Mouse (Mus musculus) induced T-regulatory cell, adult 2 months (primary cell): ENCODE results near the gene Exosc7.

Source experiments
- DNase-seq: peaks from one replicate; pipeline ENCODE4 v3.0.0-alpha.2; 2012; ENCODE audit warnings: low read depth

Gene Exosc7

DNA sequence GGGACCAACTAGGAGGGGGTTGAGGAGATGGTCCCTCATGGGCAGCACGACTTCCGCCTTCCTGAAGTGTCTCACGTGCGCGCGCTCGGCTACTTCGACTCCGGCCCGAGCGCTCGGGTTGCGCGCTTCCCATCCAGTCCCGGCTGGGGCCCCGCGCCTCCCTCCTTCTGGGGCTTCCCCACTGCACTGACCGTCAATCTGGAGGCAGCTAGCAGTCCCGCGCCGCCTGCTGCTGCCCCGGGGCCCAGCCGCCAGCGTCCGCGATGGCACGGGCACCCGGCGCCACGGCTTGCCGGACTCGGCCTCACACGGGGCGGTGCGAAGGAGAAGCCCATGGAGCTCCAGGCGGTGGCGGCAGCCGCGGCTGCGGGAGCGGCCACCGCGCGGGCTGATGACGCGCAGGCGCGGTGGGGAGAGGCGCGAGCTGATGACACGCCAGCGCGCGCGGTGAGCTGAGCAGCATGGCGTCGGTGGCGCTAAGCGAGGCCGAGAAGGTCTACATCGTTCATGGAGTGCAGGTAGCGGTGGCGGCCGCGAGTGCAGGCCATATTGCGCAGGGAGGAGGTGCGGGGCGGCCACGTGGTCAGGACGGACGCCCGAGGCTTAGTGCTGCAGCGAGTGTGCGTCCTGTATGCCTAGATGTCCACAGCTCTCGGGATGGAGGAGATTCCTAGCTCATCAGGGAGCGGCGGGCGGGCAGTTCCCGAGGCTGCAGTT is at the start of gene Exosc7, which contains the start of gene Zdhhc3:
Gene Exosc7, plus strand, starts transcription at position 411 of the 717 bp plus-strand sequence.
Gene Zdhhc3, minus strand, starts transcription at position 401 of the 717 bp plus-strand sequence.
- DNase-seq: peak; percentile 93

DNA sequence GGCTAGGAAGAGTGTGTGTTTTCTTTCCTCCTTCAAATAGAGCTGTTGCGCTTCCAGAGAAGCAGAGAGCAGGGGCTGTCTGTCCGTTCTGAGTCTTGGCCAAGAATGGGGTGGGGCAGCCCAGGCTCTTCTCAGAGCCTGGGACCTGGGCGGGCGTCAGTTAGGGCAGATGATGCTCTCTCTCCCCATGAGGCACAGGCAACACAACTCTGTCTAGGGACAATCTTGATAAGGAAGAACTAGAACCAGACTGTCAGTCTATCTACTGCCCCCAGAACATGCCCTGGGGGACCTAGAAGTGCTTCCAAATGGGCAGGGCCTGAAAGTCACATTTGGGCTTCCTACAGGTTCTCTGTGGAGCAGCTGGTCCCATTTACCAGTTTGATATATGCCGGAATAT is 33.9 kb upstream of the Exosc7 start:
- DNase-seq: no peak

DNA sequence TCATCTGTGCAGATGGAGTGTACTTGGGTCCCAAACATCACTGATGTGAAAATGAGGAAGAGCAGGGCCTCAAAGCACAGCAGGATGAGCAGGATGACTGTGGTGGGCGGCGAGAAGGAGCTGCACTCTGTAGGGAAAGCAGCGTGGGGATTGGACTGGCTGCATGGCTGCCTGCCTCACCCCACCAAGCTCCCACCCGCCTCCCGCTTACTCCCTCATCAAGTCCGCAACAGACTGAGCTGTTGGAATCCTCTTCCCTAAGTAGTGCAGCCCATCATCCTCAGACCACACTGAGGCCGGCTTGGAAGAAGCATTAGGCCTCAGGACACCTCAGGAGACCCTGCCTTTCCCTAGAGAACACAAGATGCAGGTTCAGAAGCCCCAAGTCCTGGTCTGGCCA is 32.7 kb upstream of the Exosc7 start:
- no peak for DNase-seq

DNA sequence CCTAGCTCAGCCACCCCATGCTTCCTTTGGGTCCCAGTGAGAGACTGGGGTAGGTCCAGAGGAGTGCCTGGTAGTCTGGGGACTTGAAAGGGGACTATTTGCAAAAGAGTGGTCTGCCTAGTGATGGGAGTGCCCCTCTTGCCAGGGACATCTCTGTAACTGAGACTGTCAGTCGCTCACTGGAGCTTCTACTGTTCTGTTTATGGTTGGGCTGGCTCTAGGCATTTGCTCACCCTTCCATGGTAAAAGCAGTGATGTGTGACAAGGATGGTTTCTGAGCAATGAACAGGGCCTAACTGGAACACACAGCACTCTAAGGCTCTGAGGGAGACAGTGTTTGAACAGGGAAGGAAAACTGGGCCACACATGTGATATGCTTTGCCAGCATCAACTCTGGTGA is 32.2 kb upstream of the Exosc7 start:
- DNase-seq: no peak

DNA sequence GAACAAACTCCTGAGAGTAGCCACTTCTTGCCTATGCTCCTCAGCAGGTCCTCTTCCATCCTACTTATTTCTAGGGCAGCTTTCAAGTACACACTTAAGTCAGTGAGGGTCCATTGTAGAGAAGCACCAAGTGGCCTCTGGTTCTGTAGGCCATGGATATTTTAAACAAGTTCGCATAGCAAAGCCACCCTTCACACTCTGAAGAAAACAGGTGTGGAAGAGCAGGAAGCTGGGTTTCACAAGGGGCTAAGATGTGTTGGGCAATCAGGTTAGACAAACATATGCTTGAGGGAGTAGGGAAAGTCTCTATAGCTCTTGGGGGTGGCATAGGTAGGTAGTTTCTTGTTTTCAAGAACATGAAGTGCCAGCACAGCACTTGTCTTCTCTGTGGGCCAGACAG is 27.6 kb upstream of the Exosc7 start:
- DNase-seq: no peak

DNA sequence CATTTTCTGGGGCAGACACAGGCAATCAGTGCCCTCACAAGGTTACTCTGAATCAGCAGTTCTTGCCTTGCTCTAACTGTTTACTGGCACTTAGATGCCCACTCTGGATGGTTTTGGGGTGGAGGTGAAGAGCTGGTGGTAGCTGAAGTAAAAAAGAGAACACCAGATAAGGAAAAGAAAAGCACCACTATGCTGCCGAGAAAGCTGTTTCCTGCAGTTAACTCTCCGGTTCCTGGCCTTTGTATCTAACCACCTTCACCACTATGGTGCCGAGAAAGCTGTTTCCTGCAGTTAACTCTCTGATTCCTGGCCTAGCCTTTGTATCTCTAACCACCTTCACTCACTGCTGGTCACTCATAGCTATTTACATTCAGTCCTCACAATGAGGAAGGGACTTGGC is 25.5 kb upstream of the Exosc7 start:
- no peak for DNase-seq

DNA sequence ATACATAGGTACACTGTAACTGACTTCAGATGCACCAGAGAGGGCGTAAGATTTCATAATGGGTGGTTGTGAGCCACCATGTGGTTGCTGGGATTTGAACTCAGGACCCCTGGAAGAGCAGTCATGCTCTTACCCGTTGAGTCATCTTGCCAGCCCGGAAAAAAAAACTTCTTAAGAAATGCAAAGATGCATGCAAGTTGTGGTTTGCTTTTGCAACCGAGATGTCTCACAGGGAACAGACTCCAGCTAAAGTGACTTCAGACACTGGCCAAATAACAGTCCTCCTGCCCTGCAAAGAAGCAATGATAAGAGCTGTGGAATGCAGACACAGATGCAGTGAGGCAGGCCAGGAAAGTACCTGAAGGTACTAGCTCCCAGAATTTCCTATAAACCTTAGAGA is 22.2 kb upstream of the Exosc7 start:
- DNase-seq: no peak

DNA sequence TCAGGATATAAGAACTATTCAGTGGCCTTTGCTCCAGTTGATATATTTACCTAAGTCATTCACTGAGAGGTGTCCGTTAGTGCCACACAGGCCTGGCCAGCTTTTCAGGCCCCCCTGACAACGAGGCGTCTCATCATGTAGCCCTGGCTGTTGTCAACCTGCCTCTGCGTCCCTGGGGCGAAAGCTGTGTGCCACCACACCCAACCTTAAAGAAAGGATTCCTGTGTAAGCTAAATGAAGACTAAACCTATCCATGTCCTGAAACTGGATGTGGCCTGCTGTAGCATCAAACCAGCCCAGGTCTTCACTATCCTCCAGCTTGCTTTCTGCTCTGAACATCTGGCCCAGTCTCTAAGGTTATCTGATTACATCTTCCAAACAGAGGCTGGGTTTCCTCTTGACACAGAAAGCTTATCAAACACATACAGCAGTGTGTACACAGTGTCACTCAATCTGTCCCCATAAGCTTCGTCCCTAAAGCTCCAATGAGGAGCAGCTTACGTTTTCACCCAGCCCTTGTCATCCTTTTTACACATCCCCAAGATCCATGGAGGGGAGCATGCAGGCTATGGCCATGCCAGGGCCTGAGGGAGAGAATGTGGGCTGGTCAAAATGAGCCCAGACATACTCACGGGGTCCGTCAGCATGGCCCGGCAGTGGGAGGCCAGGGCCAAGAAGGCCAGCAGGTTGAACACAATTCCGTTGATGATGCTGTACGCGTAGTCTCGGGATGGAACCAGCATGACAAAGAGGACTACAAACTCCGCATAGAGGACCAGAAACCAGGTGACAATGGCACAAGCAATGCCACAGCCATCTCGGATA is 13.2 kb upstream of the Exosc7 start:
- DNase-seq: no peak

DNA sequence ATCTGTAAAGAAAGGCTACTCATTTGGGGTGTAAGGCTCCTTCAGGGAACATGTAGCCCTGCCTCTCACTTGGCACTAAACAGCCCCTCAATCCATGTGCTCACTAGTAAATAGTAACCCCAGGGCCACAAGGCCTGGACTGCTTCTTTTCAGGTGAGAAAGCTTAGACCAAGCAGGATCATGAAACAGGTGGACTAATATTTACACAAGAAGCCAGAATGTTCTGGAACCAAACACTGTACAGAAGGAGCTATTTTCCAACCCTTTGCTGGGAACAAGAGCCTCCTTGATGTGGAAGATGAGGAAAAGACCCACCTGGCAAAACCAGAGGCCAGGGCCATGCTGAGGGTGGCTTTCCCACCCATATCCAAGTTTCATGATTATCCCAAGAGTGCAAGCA is 9.6 kb upstream of the Exosc7 start:
- no peak for DNase-seq

DNA sequence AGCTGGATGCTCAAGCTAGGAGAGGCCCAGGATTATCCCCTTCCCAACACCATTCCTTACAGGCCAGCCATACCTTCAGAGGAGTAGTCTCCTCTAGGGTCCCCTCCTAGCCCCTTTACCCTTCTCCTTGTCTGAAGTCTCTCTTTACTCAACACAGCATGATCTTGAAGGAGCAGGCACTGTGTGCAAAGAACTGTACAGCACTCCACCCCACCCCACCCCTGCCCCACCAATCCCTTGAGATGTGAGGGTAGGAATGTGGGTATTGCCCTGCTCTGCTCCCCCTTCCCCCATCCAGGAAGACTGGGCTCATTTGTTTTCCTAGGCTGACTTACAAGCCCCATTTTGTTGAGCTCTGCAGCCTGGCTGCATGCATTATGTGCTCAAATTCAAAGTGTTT is 8.7 kb upstream of the Exosc7 start:
- DNase-seq: no peak

DNA sequence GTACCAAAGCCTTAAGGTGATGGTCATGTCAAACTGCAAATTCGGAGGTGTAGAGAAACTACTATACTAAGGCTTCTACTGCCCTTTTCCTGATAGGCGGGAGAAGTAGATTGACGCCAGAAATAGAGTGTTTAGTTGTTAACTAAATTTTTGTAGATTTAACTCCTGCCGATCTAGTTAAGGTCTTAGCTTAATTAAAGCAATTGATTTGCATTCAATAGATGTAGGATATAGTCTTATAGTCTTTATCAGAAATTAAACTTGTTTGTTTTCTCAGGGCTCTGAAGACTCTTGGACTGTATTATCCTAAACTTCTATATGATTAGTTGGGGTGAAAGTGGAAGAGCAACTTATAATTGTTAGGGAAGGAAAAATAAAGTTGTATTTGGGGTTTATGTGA is 5.8 kb upstream of the Exosc7 start:
- no peak for DNase-seq

DNA sequence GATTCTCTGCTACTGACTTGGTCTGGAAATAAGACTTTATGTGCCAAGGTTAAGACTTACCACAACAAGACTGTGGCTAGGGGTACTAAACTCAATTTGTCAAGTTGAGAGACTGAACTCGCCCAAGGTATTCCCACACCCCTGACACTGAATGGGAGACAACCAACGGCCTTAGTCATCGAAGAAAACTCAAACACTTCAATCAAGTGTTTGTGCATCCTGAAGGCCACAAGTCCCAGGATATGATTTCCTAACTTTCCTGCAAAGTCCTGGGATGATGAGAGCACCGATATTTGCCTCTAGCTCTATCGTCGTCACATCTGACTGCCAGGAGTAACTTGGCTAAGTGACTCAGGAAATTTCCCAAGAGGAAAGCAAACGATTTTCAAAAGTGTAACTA is 3.8 kb upstream of the Exosc7 start:
- DNase-seq: no peak

DNA sequence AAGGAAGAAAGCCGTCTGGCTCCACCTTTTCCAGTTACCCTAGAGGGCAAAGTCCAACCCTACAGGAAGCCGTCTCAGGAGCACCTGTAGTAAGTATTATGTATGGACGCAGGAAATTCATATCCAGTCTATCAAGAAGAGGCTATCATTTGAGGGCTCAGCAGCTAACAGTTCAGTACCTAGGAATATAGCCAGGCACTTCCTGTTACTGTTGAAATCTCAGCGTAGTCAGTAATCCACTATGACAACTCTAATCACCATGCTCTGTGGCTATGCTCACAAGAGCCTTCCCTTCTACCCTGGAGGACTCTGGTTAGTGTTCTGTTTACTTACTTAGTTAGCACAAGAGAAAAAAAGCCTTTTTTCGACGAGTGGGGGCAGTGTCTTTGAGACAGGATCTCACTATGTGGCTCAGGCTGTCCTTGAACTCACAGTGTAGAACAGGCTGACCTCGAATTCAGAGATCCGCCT is 1.2 kb upstream of the Exosc7 start:
- DNase-seq: peak; percentile 61

DNA sequence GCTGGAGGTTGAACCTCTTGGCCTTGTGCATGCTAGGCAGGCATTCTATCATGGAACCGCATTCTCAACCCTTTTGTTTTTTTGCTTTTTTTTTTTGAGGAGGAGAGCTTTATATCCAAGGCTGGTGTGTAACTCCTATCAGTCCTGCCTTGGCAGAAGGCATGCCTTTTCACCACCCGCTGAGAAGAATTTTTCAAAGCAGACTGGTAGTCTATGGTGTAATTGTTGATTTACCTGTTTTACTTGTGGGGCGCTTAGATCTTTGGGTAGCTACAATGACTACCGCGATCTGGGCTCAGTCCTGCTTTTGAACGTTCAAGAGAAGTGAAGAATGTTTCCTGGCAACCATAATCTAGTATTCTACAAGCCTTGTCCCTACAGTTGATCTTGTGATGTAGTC is 916 bp downstream of the Exosc7 start:
- DNase-seq: peak; percentile 24

DNA sequence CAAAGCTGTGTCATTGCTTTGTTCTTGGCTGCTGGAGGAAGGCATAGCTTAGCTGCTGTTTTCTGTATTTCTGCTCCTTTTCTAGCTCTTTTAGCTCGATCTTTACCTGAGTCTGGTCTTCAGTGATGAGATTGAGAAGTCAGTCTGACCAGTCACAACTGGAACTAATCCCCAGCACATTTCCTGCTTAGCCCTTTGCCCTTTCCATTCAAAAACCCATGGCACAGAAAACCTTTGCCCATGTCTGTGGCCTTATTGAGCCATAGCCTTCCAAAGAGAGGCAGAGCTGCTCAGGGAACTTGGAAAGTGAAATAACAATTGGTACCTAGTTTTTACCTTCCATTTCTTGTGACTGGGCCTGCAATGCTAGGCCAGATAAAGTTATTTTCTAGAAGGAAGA is 2.6 kb downstream of the Exosc7 start:
- no peak for DNase-seq

DNA sequence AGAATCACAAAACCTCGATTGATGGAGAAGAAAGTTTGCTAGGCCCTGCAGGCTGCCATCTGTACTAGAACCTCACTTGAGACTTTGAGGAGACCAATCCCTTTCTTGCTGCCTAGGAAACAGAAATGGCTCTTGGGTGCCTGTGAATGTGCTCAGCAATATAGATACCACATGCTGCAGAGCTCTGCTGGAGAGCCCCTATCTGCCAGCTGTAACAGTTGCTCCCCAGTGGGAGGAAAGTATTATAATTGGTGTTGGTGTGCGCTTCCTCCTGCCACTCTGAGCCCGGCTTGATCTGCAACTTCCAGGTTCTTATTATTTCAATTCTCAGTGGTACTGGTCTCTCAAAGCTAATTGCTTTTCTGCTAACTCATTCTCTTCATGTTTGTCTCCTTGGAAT is 10.0 kb downstream of the Exosc7 start:
- no peak for DNase-seq

DNA sequence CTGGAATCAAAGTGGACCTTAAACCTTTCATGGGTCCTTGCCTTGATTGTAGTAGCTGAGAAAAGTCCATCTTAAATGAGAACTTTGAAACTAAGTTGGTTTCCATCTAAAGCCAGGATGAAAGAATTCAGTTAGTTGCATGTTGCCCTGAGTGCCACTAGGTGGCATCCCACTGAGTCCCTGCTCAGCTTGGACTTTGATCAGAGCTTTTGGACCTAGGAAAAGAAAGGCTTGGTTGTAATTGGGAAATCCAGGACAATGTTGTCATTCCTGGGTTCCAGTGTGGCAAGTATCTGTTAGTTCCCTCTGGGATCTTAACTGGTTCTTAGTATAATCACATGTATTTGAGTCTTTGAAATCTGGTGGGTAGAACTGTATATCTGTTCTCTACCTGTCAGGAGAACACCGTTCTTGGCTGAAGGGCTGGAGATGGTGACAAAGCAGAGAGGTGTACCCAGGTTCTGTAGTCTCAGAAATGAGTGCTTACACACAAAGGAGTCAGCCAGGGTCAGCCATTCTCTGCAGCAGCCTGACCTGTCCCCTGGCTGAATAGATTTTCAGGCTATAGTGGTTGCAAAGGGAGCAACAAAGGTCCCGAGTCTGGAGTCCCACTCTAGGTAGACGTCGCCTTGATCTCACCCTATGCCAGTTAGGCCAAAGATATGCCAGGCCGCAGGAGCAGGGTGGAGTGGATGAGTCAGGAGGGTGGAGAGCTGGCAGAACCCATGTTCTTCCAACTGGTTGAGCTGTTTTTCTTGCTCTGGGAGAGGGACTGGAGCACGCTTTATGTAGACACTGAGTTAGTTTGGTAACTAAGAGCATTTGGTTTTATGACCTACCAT is 10.8 kb downstream of the Exosc7 start:
- DNase-seq: peak; percentile 44

DNA sequence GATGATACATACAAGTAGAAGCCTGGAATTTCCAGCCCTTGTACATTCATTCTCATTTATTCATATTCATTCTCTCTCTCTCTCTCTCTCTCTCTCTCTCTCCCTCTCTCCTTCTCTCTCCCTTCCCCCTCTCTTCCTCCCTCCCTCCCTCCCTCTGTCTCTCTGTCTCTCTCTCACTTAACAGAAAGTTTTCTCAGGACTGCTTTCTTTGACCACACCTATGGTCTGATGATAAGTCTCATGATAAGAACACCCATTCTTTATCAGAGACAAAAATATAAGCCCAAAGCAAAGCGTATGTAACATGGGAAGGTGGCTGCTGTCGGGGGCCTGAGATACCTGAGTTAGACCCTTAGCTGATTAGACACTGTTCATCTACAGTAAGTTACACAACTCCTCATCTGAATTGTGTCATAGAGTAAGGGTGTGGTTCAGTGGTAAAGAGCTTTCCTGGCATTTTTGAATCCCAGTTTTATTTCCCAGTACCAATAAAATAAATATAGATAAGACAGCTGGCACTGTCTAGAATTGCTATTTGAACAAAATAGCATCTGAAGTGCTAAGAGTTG is 11.5 kb downstream of the Exosc7 start:
- DNase-seq: no peak

DNA sequence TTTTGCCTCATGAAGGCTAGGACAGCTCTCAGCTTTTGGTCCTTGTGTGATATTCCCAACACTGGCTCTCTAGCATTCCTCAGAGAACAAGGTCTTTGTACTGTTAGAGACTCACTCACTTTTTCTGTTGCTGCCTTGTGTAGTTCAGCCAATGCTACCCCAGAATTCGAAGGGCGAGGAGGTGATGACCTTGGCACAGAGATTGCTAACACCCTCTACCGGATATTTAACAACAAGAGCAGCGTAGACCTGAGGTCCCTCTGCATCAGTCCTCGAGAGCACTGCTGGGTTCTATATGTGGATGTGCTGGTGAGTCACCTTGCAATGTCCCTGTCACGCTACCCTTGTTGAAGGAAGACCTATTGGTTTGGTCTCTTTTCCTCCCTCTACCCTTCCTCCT is 14.6 kb downstream of the Exosc7 start:
- DNase-seq: no peak

DNA sequence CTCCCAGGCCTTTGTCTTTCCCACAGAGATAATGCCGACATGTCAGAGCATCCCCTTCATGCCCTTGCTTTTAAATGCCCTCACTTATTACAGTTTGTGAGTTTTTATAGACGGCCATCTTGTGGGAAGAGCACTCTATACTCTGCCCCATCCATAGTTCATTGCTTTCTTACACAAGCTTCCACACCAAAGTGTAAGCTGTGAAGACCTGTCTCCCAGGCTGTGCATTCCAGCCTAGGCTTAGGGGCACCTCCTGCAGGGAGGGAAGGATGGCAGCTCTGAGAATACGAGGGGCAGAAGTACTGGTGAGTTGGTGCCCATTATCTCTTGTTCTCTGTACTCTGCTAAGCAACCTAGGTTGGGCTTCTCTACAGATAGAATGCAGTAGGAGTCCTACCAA is 20.0 kb downstream of the Exosc7 start:
- no peak for DNase-seq

DNA sequence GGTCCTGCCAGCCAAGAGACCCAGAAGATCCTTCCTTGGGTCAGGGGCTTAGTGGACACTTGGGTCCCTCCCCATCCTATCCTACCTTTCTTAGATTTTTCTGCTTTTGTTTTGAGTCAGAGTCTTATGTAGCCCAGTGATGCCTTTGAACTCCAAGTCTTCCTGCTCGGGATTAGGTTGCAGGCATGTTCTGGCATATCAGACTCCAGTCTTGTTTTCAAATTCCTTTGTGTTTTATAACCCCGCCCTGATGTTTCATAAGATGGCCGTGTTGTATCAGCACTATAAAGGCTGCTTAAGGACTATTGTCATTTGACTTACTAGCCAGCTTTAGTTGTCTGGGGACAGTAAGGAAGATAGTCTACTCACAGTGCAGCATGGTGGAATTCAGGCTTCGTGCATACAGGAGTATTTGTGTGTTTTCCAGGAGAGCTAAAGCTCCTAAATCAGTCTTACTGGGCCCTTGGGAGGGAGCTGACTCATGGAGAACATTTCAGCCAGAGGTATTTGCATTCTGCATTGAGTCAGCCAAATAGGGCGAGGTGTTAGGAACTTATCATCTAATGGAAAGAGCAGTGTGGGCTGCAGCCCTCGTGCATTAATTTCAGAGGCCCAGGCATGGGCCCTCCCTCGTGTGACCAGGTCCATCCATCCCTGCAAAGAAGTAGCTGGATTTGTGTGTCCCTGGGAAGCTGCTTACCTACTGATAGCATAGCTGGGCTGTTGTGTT is 24.1 kb downstream of the Exosc7 start:
- no peak for DNase-seq
